Mouse (Mus musculus) heart, postnatal 0 days (tissue): Measurements from ENCODE around the gene Sult4a1.

Experiments
- CTCF ChIP-seq: IDR thresholded peaks from 2 replicates; pipeline ENCODE4 v1.5.1; 2016; ENCODE audit warnings: antibody characterized with exemption, control low read depth, low read depth
- EP300 ChIP-seq: IDR thresholded peaks from 2 replicates; pipeline ENCODE4 v1.6.1; 2016; ENCODE audit warnings: antibody characterized with exemption, low read depth

DNA sequence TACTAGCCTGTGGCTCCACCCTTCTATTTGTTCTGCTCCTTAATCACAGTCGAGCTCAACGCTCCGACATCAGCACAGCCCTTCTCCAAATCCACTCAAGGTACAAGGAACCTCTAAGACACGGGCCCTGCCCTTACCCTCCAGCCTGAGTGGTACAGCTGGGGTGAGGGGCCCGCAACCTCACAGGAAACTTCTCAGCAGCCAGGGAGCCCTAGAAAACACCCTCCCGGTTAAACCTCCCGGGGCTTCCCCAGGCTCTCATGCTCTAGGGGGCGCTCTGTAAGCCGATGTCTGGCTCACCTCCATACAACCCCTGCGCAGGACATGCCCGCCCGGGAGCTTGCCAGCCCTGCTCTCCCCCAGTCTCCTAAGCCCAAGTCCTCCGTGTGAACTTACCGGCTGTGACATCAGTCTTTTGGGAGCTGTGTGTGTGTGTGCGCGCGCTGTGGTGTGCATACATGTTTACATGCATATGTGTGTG lies 30.8 kb downstream of the Sult4a1 start:
- TF ChIP-seq CTCF (no peak), EP300 (no peak)
